Mouse (Mus musculus) v-Abl transformed pro-B cells (cell line): ENCODE measurements around the gene Lrrn3.

Experiments used
- in situ Hi-C, 2 experiments: fragments of 400-800 bp; cut with MboI; formaldehyde crosslinking; loops; one replicate each; pipeline ENCODE4 v1.15.1; 2025; ENCODE audit not compliant: unreplicated experiment in 2 of 2

The Lrrn3 gene

GRCm38 (mm10) chr12:41486331-41486730, at the start of gene Lrrn3:
Gene Lrrn3 (minus strand): TSS chr12:41486431.
- in situ Hi-C loops: loop anchor here (5.0 to 10.0 kb wide), 7 partner anchors 142 to 1498 kb away; no protein-coding TSS in a partner anchor

GRCm38 (mm10) chr12:41528410-41528809, 42.2 kb upstream of the Lrrn3 start:
- in situ Hi-C loops: no loop called here

DNA sequence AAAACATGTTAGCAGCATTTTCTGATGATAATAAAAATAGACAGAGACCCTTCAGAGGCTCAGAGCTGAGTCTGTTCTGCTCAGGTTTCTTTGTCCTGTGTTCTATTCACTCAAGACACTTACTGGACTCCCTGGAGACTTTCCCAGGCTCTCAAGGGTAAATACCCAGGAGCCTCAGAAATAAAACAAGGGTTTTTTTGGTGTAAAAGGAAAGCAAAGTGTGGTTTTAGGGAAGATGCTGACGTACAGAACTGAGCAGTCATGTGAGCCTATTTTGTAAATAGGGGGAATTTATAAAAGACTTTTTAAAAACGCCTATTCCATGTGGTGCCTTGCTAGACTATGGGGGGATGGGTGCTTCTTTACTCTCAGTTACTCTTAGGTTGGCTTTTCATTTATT, 40.5 kb upstream of the Lrrn3 start:
- in situ Hi-C loops: no loop called here

GRCm38 (mm10) chr12:41521671-41522070, 35.4 kb upstream of the Lrrn3 start:
- in situ Hi-C loops: no loop called here

DNA sequence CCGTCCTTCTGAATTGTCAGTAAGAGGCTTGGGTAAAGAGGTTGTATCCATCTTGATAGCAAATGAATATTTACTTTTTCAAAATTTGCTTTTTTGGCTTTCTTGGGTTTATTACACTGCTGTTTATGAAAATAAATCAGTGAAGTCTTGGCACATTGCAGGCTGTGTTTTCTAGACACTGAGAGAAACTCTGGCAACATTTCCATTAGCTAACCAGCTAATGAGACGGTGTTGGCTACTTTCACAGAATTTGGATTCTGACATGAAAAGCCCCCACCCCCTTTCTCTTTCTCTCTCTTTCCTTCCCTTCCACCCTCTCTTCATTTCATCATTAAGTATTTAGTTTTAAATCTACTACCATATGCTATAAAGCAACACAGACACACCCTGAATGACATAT, 34.1 kb upstream of the Lrrn3 start:
- in situ Hi-C loops: no loop called here

DNA sequence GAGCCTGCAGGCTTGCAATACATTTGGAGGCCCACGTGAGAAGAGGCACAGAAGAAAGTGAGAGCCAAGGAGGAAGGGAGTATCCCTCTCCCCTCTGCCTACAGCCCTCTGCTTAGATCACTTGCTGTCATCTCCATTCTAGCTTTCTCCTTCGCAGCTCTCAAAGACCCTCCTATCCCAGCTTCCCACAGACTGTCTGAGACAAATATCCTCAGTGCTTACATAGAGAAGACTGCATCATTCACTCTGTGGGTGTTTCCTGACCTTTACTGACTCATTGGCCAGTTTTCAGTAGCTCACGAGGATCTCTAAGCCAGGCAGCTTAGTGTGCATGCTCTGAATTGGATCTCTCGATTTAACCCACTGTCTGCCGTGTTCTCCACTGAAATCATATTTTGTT, 32.7 kb upstream of the Lrrn3 start:
- in situ Hi-C loops: no loop called here

GRCm38 (mm10) chr12:41510588-41510987, 24.4 kb upstream of the Lrrn3 start:
- in situ Hi-C loops: no loop called here

GRCm38 (mm10) chr12:41508610-41509009, 22.4 kb upstream of the Lrrn3 start:
- in situ Hi-C loops: no loop called here

GRCm38 (mm10) chr12:41500049-41500820, 14.0 kb upstream of the Lrrn3 start:
- in situ Hi-C loops: no loop called here

GRCm38 (mm10) chr12:41494620-41495019, 8.4 kb upstream of the Lrrn3 start:
- in situ Hi-C loops: loop anchor here in 1 of 2 experiments (5.0 kb wide), 1 partner anchor 378 kb away; no protein-coding TSS in a partner anchor

DNA sequence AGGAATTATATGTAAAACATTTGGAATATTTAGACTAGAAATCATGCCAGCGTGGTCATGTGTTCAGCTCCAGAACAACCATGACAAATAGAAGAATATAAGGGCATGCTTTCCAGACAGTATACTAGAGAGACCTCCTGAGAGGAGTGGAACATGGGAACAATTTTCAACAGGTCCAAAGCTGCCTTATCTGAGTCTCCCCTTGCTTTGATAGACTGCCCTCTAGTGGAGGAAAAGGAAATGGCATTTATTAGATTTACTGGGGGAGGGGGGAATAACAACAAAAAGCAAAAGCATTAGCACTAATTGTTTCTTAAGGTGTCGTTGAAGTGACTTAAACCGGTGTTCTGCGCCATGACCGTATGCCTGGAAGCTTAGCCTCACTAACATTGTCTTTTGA, 774 bp upstream of the Lrrn3 start:
- in situ Hi-C loops: loop anchor here (5.0 to 10.0 kb wide), 7 partner anchors 142 to 1498 kb away; no protein-coding TSS in a partner anchor

DNA sequence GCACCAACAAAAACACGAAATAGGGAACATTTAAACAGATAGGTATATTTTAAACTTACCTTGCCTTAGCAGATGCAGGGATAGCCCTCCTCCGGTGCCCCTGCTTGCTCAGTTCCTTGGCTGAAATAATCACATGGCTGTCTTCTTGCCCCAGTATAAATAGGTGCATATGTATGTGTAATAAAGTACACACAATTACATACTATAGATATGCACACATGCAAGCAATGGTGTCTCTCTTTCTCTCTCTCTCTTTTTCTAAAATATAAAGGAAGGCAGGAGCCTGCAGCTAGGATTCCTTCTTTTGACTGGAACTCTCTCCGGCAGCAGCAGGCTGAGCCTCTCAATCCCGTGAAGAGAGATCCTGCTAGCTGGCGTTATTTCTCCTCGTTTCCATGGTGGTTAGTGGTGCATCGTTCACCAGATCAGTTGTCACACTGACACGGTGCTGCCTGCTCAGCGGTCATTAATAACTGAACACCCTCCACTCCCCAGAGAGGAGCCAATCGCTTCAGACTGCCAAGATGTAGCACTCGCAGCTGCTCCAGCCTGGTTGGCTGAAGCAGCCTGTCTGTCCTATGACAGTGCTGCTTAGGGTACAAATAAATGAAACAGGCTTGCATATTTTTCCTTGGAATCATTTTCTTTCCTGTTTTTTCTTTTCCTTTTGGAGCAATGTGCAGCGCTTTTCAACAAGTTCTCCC, 567 bp downstream of the Lrrn3 start:
- in situ Hi-C loops: loop anchor here (5.0 to 10.0 kb wide), 7 partner anchors 141 to 1499 kb away; no protein-coding TSS in a partner anchor

GRCm38 (mm10) chr12:41484689-41485511, 1.3 kb downstream of the Lrrn3 start:
- in situ Hi-C loops: loop anchor here (5.0 to 10.0 kb wide), 7 partner anchors 140 to 1500 kb away; no protein-coding TSS in a partner anchor

DNA sequence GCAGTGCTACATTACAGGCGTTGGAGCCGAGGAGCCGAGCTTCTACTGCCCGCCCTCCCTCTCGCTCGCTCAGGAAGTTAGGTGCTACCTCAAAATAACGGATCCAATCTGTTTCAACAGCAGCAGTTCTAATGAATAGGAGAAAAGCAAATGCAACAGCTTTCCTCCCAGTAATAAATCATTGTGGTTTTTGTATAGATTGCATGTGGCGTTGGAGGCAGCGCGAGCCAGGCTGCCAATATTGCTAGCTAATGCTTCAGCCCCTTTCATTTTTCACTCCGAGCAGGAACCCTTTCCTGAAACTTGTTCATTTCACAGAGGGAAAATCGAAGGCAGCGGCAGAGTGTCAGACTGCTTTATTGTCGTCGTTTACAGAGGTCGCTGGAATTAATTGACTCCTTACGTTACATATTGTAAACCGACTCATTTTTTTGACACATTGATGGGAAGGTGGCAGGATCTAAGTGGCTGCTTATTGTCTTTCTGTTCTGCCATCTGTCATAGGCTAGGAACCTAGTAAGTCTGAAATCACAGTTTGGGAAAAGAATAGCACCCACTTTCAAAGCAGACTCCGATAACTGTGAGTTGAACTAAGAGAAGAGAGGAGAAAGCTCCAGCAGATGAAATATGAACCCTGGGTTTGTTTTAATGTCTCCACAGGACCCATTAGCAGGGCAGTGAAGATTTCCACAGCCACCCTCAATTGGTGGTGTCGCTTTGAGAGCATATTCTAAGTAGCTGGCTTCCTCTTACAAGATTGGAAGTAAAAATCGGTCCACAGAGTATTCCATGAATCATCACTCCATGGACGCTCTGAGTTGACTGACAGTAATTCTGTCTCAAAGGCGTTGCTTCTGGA, 2.4 kb downstream of the Lrrn3 start:
- in situ Hi-C loops: loop anchor here (10.0 kb wide), 3 partner anchors 139 to 1501 kb away; no protein-coding TSS in a partner anchor

DNA sequence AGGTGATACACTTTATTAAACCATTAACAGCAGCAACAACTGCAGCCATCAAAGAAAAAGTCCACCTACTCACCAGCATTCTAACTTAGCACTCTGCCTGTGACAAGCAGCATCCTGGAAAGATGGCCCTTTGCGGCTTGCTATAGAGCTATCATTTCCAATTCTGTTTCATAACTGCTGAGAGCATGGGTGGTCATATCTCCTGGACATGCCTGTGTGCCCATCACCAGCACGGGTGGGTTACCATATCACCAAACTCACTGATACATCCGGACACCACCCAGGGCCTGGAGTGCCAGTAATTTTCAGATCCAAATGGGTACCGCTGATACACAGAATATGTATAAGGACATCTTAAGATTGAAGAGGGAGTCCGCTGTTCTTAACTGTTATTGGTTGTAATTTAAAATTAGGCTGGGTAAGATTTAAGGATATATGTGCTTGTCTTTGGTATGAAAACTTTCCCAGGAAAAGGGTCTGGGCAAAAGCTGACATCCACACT, 3.1 kb downstream of the Lrrn3 start:
- in situ Hi-C loops: loop anchor here (10.0 kb wide), 3 partner anchors 138 to 1502 kb away; no protein-coding TSS in a partner anchor

- in situ Hi-C loops: loop anchor here (10.0 kb wide), 3 partner anchors 137 to 1503 kb away; no protein-coding TSS in a partner anchor
These were observed 4.7 kb downstream of the Lrrn3 start for GRCm38 (mm10) chr12:41481486-41481885.

- in situ Hi-C loops: no loop called here
These were observed 17.0 kb downstream of the Lrrn3 start for GRCm38 (mm10) chr12:41469096-41469801.

DNA sequence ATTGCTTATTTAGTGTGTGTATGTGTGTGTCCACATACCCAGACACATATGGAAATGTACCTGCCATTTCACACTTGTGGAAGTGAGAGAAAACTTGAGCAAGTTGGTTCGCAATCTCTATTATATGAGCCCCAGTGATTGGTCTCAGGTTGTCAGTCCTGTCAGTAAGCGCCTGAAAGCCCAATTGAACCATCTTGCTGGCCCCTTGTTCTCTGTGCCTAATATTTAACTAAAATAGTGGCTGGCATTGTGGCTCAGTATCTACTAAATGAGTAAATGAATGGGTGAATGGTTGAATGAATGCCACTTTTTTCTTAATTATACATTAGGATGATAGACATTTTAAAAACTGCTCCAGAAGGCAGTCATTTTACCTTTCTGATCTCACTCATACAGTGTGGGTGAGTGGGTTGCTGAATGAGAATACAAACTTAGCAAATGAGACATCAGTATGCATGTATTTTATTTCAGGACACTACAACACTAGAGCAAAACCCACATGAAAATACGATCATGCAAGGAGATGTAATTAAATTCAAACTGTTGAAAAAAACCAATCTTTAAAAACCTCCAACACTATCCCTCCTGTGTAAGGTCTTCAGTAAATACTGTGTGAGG, 17.7 kb downstream of the Lrrn3 start:
- in situ Hi-C loops: no loop called here
